Mouse (Mus musculus) layer of hippocampus, postnatal 25 days (tissue): ENCODE data around the gene Tmem108. TPM values are rescaled to one million over a fixed set of nuclear protein-coding genes. Genes with fewer than 3 reads are reported as not detected.

Experiments
- DNase-seq, 2 experiments: peaks; one replicate each; pipeline ENCODE4 v3.0.0; 2022; ENCODE audit warnings: mixed read lengths in 2 of 2, low spot score in 1 of 2; ENCODE audit errors: extremely low spot score in 1 of 2
- total RNA-seq, 2 experiments: library from RNA; stranded (reverse); gene quantifications; 2 replicates each; pipeline ENCODE4 v1.2.3; 2021

The Tmem108 gene
- total RNA-seq, 2 experiments from 2014 or later = 34.7 to 44.2 TPM

DNA sequence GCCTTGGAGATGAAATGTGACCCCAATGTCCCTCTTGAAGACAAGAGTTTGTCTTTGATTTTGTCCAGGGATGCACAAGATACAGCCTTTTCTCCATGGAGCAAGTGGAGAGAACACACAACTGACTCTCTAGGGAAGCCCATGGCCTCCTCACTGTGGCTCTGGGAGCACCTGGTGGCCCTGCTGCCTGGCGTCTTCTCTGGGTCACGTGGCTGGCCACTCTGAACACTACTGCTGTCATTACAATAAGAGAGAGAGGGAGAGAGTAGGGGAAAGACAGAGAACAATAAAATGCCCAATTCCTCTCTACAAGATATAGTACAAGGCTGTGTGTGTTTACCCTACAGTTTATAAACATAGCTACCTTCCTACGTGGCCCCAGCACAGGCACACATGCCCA, 40.2 kb downstream of the Tmem108 start:
- DNase-seq = no peak

DNA sequence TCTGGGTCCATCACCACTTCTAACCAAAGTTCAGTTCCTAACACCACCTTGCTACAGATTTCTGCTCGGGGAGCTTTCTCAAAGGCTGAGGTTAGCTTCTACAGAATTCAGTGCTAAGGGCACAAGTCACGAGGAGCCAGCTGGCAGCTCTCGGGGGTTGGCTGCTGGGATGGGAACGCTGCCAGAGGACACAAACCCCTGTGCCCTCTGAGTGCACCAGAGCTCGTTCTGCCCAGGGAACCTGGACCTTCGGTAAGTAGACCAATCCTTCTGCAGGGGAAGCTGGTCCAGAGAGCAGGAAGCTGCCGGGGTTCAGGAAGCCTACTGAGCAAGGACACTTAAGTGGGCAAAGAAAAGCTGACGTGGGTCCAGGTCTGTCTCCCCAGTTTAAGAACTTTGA, 40.6 kb downstream of the Tmem108 start:
- DNase-seq = no peak

DNA sequence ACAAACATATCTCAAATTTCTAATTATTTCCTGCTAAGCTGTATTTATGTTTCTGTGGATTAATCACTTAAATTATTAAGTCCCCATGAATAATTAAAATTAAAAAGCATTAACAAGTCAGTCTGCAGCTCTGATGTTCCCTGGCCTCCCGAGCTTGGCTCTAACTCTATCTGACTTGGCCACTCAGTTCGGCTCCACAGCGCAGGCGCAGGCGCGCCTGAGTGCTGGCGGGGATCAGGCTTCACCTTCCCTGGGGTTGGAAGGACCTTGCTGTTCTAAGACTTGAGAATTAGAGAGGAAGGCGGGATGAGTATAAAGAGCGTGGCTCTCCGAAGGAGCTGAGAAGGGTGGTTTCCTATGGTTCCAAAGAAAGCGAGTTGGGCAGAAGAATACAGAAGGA, 41.6 kb downstream of the Tmem108 start:
- no peak for DNase-seq

DNA sequence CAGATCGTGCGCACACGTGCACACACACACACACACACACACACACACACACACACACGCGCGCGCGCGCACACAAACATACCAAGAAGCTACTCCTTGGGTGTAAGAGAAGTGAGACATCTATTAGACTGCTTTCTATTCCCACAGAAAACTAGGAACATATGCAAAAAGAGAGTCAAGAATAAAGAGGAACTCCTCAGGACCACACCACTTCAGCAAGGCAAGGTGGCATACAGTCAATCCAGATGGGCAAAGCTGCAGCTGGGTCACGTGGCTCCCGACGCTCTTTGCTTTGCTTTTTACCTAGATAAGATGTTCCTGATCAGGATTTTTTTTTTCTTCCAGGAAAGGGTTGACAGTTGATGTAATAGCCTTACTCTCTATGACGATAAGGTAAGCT, 45.6 kb downstream of the Tmem108 start:
- no peak for DNase-seq

DNA sequence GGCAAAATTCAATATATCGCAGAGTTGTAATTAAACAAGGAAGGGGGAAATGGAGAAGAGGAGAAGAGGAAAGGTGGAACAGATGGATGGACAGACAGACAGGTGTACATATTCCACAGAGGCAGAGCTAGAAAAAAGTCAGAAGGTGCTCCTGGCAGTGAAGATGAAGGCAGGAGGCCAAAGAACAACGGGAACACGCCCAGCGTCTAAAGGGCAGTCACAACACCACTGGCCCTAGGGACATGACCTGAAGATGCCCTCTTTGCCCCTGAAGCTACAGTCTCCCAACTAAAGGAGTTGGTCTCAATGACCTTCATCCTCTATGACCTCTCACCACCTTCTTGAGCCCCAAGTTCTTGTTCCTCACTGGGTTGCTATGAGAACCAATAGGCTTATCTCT, 46.3 kb downstream of the Tmem108 start:
- DNase-seq = no peak

DNA sequence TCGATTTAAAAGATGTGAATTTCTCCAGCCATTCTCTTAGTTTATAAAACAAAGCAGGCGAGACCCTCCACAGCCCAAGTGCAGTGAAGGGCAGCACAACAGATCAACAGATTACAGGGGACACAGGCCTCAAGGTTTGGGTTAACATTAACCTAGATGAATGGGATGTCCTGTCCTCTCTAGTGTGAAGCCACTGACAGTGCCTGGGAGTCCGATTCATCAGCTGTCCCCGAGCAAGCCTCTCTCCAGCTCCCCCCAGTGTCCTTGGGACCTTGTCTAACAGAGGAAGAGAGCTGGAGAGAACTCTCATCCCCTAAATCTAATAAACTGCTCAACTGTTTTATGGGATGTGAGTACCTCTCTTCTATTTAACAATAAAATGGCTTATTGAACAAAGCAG, 48.4 kb downstream of the Tmem108 start:
- DNase-seq = no peak

DNA sequence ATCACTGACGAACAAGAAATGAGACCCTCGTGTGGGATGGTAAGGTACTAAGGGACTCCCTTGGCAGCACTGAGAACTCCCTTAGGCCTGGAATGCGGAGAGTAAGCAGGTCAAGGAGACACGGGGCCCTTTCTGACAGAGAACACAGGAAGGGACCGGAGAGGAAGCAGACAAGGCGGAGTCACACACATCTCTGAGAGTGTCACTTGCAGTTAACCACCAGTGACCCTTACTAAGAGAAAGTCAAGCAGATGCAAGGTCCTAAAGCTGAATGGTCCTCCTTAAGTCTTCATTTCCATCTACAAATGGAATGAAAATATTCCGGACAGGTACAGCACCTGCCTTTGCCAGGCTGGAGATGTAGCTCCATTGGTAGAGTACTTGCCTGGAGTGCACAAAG, 48.9 kb downstream of the Tmem108 start:
- no peak for DNase-seq

DNA sequence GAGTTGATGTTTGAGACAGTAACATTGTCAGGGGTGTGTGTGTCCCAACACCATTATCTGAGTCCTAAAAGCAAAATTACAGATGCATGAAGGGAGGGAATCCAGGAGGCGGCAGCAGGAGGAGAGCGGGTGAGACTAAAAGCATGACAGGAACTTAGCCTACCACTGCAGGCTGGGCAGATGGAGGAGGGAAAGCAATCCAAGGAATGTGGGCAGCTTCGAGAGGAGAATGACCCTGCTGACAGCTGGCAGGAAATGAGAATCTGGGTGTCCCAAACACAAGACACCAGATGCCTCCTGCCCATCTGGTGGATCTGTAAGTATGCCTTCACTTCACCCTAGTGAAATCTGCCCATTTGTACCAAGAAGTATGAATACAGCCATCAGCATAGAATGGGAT, 51.9 kb downstream of the Tmem108 start:
- no peak for DNase-seq

DNA sequence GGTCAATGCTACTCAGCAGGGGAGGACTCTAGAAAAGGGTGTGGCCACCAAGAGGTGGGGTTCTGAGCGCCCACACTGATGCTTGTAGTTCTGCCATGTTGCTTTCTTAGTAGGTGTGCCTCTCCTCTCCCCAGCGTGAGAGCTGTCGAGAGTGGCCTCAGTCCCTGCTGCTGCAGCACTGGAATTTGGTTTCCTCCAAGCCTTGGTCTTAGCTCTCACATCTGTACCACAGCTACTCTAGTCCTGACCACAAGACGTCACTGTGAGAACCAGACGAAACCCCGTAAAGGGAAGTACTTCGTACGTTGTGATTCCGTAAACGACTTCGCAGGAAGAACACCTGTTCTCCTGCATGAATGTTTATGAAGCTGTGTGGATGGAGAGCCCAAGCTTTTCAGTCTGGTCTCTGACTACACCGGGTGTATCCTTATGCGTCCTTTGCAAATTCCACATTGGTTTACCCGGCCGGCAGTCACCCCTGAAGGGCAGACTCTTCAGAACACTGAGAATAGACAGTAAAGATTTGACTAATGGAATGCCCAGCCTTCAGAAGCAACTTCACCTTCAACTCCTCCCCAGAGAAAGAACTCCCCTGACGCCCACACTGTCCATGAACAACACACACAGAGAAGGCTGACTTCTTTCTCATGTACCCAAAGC, 53.0 kb downstream of the Tmem108 start:
- no peak for DNase-seq

DNA sequence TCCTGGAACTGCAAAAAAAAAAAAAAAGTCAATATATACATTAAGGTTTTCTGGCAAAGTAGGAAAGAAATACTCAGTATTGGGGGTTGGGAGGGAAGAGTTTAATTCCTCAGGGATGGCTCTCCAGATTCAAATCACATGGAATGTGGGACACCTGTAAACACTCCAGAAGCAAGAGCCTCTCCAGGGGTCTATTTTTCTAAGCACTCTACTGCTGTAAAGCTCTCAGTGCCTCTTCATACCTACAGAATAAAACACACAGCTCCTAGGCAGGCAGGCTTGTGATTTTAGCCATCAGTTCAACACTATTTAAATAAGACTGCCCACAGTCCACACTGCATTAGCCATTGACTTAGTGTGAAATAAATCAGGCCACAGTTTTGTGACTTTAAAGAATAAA, 53.8 kb downstream of the Tmem108 start:
- DNase-seq = no peak

DNA sequence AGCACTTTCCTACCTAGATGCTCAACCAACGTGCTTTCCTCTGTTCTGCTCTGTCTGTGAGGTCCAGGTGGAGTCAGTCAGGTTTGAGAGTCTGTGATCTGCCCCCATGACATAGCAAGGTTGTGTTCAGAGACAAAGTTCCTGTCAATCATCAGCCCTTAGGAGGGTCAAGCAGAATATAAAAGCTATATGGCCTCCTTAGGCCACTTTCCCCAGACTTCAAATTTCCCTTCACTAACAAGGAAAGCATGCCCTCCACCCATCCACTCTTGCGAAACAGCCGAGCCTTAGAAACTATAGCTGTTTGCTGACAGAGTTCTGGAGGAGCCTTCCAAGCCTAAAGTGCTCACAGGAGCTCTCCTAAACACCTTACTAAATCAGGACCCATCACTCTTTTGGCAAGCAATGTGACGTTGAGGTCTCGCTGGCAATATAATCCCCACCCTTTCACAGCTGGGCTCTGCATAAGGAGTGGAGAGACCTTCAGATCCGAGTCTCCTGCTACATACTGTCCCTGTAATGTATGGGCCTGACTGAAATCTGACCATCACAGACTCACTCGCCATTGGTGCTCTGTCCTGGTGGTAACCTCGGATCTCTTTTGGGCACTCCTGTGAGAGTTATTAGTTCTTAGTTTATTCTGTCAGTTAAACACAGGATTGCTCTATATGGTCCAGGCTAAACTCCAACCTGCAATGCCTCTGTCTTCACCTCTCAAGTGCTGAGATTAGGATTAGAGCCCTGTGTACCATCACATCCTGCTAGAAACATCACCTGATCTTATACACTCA, 54.4 kb downstream of the Tmem108 start:
- no peak for DNase-seq

DNA sequence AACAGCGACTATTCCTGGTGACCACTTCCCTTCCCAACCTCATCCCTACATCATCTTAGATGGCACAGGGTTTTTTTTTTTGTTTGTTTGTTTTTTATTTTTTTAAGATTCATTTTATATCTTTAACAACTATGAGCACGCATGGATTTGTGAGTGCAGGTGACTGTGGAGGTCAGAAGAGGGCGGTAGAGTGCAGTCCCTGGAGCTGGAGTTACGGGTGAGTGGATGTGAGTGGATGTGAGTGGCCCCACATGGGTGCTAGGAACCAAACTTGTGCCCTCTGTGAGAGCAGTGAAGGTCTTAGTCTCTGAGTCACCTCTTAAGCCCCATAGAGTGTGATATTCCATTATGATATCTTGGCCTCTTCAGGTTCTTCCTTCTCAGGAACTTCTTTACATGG, 55.9 kb downstream of the Tmem108 start:
- DNase-seq = no peak

DNA sequence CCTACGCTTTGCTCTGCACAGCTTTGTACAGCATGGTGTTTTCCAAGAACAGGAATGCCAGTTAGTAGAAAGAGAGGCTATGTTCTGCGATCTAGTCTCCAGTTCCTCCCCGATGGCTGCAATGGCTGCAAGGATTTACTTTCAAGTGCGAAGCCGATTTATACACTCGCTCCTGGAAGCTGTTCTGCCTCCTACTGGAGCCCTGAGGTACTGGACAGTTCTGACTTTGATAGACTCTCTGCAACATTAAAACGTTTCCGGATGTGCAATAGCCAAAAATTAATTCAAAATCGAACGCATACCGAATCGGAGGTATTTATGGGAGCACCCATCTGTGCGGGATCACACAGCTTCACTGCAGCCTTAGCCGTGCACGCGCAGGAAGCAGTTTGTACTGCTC, 58.6 kb downstream of the Tmem108 start:
- no peak for DNase-seq

DNA sequence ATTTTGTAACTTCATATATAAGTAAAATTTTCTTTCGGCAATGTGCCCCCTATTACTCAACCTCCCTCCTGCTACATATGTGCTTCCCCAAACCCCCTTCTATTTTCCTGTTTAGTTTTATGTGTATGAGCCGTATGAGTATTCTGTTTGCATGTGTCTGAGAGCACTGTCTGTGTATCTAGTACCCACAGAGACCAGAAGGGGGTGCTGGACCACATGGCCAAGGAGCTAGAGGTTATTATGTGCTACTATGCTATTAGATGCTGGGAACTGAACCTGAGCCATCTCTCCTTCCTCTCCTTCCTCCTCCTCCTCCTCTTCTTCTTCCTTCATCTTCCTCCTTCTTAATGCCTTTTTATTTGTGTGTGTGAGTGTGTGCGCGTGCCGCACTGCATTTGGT, 59.2 kb downstream of the Tmem108 start:
- DNase-seq = no peak

DNA sequence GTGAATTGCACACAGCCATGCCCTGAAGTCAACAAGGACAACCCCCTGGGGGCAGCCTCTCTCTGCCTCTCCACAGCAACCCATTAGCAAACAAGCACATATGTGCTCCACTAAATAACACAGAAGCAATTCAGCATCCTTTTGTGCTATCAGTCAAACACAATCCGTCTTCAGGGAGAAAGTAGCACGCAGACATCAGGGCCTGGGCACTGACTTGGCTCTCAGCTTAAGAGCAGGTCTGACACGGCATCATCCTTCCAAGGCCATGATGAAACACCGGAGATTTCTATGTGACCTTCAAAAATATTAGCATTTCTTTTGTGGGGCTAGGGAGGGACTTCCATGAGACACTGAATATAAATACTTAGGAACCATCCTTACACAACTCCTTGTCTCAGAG, 60.2 kb downstream of the Tmem108 start:
- DNase-seq = no peak

DNA sequence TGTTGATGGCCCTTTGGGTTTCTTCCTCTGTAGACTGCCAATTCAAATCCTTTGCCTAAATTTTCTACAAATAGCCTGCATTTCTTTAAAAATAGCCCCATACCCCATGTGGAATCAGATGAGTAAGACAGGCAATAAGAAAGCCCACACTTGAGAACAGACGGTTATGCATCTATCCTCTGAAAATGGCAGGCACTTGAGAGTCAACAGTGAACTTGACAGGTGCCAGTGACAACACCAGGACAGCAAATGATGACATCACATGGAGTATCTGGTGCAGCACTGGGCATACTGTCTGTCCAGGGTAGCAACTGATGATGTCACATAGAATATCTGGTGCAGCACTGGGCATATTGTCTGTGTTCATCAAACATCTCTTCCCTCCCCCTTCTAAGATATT, 61.4 kb downstream of the Tmem108 start:
- DNase-seq = no peak

DNA sequence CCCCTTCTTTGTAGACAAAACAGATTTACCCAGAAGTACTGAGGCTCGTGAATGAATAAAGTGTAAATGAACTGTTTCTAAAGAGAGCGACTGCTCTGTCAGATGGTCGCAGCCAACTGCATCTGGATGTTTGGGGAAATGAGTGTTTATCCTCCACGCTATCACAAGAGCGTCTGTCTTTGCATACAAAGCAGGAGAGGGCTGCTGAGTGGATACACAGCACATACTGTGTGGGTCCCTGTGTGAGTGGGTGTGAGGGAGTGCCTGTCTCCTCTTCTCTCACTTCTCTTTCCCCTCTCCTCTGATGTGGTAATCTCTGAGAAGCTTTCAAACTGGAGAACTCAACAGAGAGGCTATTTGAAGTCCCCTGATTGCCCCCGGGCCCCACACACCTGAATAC, 64.7 kb downstream of the Tmem108 start:
- no peak for DNase-seq

DNA sequence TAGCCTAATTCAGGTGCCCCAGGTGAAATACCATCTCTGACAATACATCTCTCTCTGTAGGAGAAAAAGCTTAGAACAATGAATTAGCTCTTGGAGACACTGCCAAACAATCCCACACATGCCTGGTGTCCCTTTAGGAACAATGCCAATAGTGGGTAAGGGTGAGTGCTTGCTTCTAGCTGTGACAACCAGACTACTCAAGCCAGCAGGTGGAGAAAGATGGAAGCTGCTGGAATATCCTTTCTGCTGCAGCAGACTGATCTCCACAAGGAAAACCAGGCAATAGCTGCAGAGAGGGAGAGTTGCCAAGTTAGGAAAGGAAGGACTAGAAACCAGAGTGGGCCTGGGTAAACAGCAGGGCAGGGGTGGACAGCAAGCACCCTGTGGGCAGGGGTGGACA, 67.8 kb downstream of the Tmem108 start:
- no peak for DNase-seq

DNA sequence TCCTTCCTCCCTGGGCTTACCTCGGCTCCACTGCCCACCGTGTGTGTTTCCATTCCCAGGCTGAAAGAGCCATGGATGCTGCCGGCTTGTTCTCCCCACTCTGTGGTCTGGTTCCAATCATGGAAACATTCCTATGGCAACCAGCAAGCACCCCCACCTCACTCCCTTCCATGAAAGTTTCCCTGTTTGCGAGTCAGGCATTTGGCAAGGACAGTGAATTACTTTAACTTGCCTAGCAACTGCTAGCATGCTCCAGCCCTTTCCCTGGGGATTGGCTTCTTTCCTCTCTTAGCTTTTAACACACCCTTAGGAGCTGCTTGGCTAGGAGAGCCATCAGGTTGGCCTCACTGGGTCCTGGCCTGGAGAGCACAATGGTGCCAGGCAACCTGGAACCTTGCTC, 68.9 kb downstream of the Tmem108 start:
- peak; percentile 25 to 38 for DNase-seq

DNA sequence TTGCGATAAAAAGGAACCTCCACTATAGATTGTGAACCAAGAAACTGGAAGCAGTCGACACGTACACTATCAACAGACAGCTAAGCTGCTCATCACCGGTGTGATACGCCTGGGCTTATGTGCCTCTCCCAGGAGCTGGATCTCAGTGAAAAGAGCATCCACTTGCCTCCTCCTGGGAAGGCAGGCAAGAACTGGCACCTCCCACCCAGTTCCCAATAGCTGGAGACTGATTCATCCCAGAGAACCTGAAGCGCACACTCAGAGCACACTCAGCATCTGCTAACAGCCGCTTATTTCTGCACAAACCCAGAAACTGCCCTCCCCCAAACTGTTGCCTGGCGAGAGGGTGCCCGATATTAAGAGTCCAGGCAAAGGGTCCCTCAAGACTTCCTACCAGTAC, 69.8 kb downstream of the Tmem108 start:
- DNase-seq = no peak

DNA sequence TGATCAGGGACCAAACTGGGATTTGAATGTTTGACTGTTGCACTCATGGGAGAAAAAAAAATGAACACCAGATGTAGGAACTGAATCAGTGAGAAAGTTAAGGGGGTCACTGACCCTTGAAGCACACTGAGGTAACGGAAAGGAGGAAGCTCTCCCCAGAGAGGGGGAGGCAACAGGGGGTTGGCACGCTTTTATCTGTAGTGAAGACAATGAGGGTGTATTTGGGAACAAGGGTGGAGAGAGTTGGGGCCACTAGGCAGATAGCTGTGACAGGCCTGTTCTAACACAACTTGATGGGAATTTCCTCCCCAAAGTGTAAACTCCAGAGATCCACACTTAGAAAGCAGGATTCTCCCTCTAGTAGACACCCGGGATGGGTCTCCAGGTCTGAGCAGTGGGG, 71.2 kb downstream of the Tmem108 start:
- DNase-seq = no peak

DNA sequence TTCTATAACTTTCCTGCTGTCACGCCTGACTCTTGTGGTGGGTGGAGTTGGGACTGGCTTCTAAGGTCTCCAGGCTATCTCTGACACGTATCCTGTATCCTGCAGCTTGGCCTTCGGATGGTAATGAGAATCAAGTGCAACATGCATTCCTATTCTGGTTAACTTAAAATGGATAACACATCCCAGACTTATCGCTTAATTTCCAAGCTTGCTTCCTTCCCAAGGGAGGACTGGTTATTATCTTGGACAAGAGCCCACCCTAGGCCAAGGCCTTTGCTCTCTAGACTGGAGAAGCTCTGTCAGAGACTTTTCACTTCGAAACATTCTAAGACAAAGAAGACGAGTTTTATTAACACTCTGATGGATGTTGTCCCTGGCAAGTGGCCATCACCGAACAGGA, 71.9 kb downstream of the Tmem108 start:
- DNase-seq = no peak
